Mouse (Mus musculus): ENCODE data around the gene Tmcc1. TPM values are rescaled to one million over a fixed set of nuclear protein-coding genes. Genes with fewer than 3 reads are reported as not detected.
A peak's percentile ranks its signal among the peaks of the same experiment; 100 is the strongest.

Gene Tmcc1
- polyA plus RNA-seq, 1 experiment from 2014 or later, result 15.1 TPM

- ATAC-seq (ENCODE audit: insufficient read depth), result 0 out of 2 replicates have a peak, but pooled peaks have one; percentile 14
- H3K4me2 ChIP-seq, result peak overlapping the region; percentile 63
- peak overlapping the region; percentile 51 for H3K27ac ChIP-seq (ENCODE audit: low read depth)
- H3K4me1 ChIP-seq (ENCODE audit: insufficient read depth), result no peaks in the 10 kb centered on the region
- 5% methylated on average over 6 of the region's 6 CpGs for WGBS
- H3K9me3 ChIP-seq (ENCODE audit: low read depth, low read length), result no peaks in the 10 kb centered on the region
- H3K9ac ChIP-seq, result peak overlapping the region; percentile 46
- peak overlapping the region; percentile 44 for H3K4me3 ChIP-seq (ENCODE audit: low read depth, low read length)
- H3K27me3 ChIP-seq (ENCODE audit: insufficient read depth, low read length), result no peaks in the 10 kb centered on the region
- H3K36me3 ChIP-seq (ENCODE audit: insufficient read depth), result no peaks in the 10 kb centered on the region
- no peak for TF ChIP-seq CTCF (IDR thresholded peaks at IDR 0.05; ENCODE audit: low read depth)
- no peak for DNase-seq
Measured at GRCm38 (mm10) chr6:116106967-116107470, 86.3 kb downstream of the Tmcc1 start.

- no peaks in the 10 kb centered on the region for H3K9me3 ChIP-seq (ENCODE audit: low read depth, low read length)
- no peak overlapping the region for H3K4me2 ChIP-seq
- H3K4me1 ChIP-seq (ENCODE audit: insufficient read depth), result no peaks in the 10 kb centered on the region
- no peak overlapping the region for H3K4me3 ChIP-seq (ENCODE audit: low read depth, low read length)
- H3K36me3 ChIP-seq (ENCODE audit: insufficient read depth), result no peaks in the 10 kb centered on the region
- no peaks in the 10 kb centered on the region for H3K27me3 ChIP-seq (ENCODE audit: insufficient read depth, low read length)
- 86% methylated on average over 2 of the region's 2 CpGs for WGBS
- TF ChIP-seq CTCF (IDR thresholded peaks at IDR 0.05; ENCODE audit: low read depth), result no peak
- ATAC-seq (ENCODE audit: insufficient read depth), result no peak
- H3K27ac ChIP-seq (ENCODE audit: low read depth), result no peak overlapping the region
- DNase-seq, result no peak
- H3K9ac ChIP-seq, result no peak overlapping the region
Measured at GRCm38 (mm10) chr6:116097579-116097978, 95.7 kb downstream of the Tmcc1 start.

GRCm38 (mm10) chr6:116089402-116089801, 103.9 kb downstream of the Tmcc1 start:
- Histone ChIP-seq H3K9me3 (ENCODE audit: low read depth, low read length) (no peaks in the 10 kb centered on the region), H3K4me3 (ENCODE audit: low read depth, low read length) (no peak overlapping the region), H3K9ac (no peak overlapping the region), H3K4me2 (no peak overlapping the region), H3K27me3 (ENCODE audit: insufficient read depth, low read length) (no peaks in the 10 kb centered on the region), H3K27ac (ENCODE audit: low read depth) (no peak overlapping the region), H3K4me1 (ENCODE audit: insufficient read depth) (no peaks in the 10 kb centered on the region), H3K36me3 (ENCODE audit: insufficient read depth) (no peaks in the 10 kb centered on the region)
- TF ChIP-seq CTCF (IDR thresholded peaks at IDR 0.05; ENCODE audit: low read depth), result no peak
- DNase-seq (no peak), ATAC-seq (ENCODE audit: insufficient read depth) (no peak)

- WGBS, result 97% methylated on average over 1 of the region's 1 CpGs
- Histone ChIP-seq H3K4me1 (ENCODE audit: insufficient read depth) (no peaks in the 10 kb centered on the region), H3K36me3 (ENCODE audit: insufficient read depth) (no peaks in the 10 kb centered on the region), H3K4me2 (no peak overlapping the region), H3K4me3 (ENCODE audit: low read depth, low read length) (no peak overlapping the region), H3K27ac (ENCODE audit: low read depth) (no peak overlapping the region), H3K9ac (no peak overlapping the region), H3K9me3 (ENCODE audit: low read depth, low read length) (no peaks in the 10 kb centered on the region), H3K27me3 (ENCODE audit: insufficient read depth, low read length) (no peaks in the 10 kb centered on the region)
- no peak for TF ChIP-seq CTCF (IDR thresholded peaks at IDR 0.05; ENCODE audit: low read depth)
- DNase-seq, result no peak
- no peak for ATAC-seq (ENCODE audit: insufficient read depth)
Measured at GRCm38 (mm10) chr6:116086036-116086435, 107.2 kb downstream of the Tmcc1 start.

- no peaks in the 10 kb centered on the region for H3K27me3 ChIP-seq (ENCODE audit: insufficient read depth, low read length)
- TF ChIP-seq CTCF (IDR thresholded peaks at IDR 0.05; ENCODE audit: low read depth), result no peak
- H3K4me3 ChIP-seq (ENCODE audit: low read depth, low read length), result no peak overlapping the region
- 39% methylated on average over 1 of the region's 1 CpGs for WGBS
- DNase-seq (no peak), ATAC-seq (ENCODE audit: insufficient read depth) (no peak)
- no peaks in the 10 kb centered on the region for H3K9me3 ChIP-seq (ENCODE audit: low read depth, low read length)
- H3K9ac ChIP-seq, result no peak overlapping the region
- no peaks in the 10 kb centered on the region for H3K4me1 ChIP-seq (ENCODE audit: insufficient read depth)
- H3K4me2 ChIP-seq, result no peak overlapping the region
- no peak overlapping the region for H3K27ac ChIP-seq (ENCODE audit: low read depth)
- H3K36me3 ChIP-seq (ENCODE audit: insufficient read depth), result no peaks in the 10 kb centered on the region
Measured at GRCm38 (mm10) chr6:116082239-116082638, 111.0 kb downstream of the Tmcc1 start.

GRCm38 (mm10) chr6:116081375-116081774, 111.9 kb downstream of the Tmcc1 start:
- H3K27me3 ChIP-seq (ENCODE audit: insufficient read depth, low read length), result no peaks in the 10 kb centered on the region
- no peaks in the 10 kb centered on the region for H3K36me3 ChIP-seq (ENCODE audit: insufficient read depth)
- H3K4me1 ChIP-seq (ENCODE audit: insufficient read depth), result no peaks in the 10 kb centered on the region
- no peak overlapping the region for H3K4me3 ChIP-seq (ENCODE audit: low read depth, low read length)
- WGBS, result 40% methylated on average over 2 of the region's 2 CpGs
- no peak overlapping the region for H3K27ac ChIP-seq (ENCODE audit: low read depth)
- no peak overlapping the region for H3K9ac ChIP-seq
- no peak for ATAC-seq (ENCODE audit: insufficient read depth)
- H3K4me2 ChIP-seq, result no peak overlapping the region
- no peak for DNase-seq
- no peaks in the 10 kb centered on the region for H3K9me3 ChIP-seq (ENCODE audit: low read depth, low read length)
- no peak for TF ChIP-seq CTCF (IDR thresholded peaks at IDR 0.05; ENCODE audit: low read depth)

GRCm38 (mm10) chr6:116080756-116081155, 112.5 kb downstream of the Tmcc1 start:
- WGBS, result 71% methylated on average over 5 of the region's 5 CpGs
- H3K9me3 ChIP-seq (ENCODE audit: low read depth, low read length), result no peaks in the 10 kb centered on the region
- H3K4me1 ChIP-seq (ENCODE audit: insufficient read depth), result no peaks in the 10 kb centered on the region
- H3K27ac ChIP-seq (ENCODE audit: low read depth), result no peak overlapping the region
- no peak overlapping the region for H3K4me3 ChIP-seq (ENCODE audit: low read depth, low read length)
- no peak for DNase-seq
- H3K9ac ChIP-seq, result no peak overlapping the region
- H3K4me2 ChIP-seq, result no peak overlapping the region
- no peak for ATAC-seq (ENCODE audit: insufficient read depth)
- H3K27me3 ChIP-seq (ENCODE audit: insufficient read depth, low read length), result no peaks in the 10 kb centered on the region
- H3K36me3 ChIP-seq (ENCODE audit: insufficient read depth), result no peaks in the 10 kb centered on the region
- TF ChIP-seq CTCF (IDR thresholded peaks at IDR 0.05; ENCODE audit: low read depth), result no peak

GRCm38 (mm10) chr6:116077608-116078007, 115.7 kb downstream of the Tmcc1 start:
- H3K4me3 ChIP-seq (ENCODE audit: low read depth, low read length), result no peak overlapping the region
- no peak for DNase-seq
- no peak for TF ChIP-seq CTCF (IDR thresholded peaks at IDR 0.05; ENCODE audit: low read depth)
- no peak overlapping the region for H3K4me2 ChIP-seq
- 55% methylated on average over 3 of the region's 3 CpGs for WGBS
- H3K27me3 ChIP-seq (ENCODE audit: insufficient read depth, low read length), result no peaks in the 10 kb centered on the region
- H3K9ac ChIP-seq, result no peak overlapping the region
- H3K4me1 ChIP-seq (ENCODE audit: insufficient read depth), result no peaks in the 10 kb centered on the region
- ATAC-seq (ENCODE audit: insufficient read depth), result no peak
- H3K36me3 ChIP-seq (ENCODE audit: insufficient read depth), result no peaks in the 10 kb centered on the region
- no peaks in the 10 kb centered on the region for H3K9me3 ChIP-seq (ENCODE audit: low read depth, low read length)
- H3K27ac ChIP-seq (ENCODE audit: low read depth), result no peak overlapping the region
